Mouse (Mus musculus): Measurements from ENCODE around the gene Rab6b. TPM values are rescaled to one million over a fixed set of nuclear protein-coding genes. Genes with fewer than 3 reads are reported as not detected.

Rab6b gene
- polyA plus RNA-seq, 1 experiment from 2014 or later = 5.5 TPM

DNA sequence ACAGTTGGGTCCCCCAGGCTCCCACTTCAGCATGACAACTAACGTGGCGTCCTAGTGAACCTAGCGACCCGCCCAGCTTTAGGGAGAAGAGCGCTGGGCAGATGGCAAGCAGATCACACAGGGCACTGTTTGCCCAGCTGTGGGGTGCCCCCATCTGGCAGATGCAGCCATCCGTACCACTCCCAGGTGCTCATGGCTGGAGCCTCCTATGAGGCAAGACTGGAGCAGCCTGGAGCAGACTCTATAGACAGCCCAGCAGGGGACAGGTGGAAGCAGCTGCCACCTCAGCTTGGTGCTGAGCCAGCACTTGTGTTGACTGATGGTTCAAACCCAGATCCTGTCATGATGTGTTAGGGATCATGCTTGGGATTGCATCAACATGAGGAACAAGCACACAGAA is 56.5 kb downstream of the Rab6b start:
- no peaks in the 10 kb centered on the region for H3K27me3 ChIP-seq (ENCODE audit: control insufficient read depth, insufficient read depth, low read length)
- WGBS = 79% methylated on average over 6 of the region's 6 CpGs
- no peaks in the 10 kb centered on the region for H3K9me3 ChIP-seq (replicated peaks; ENCODE audit: control insufficient read depth, low read length)
- no peak overlapping the region for H3K4me2 ChIP-seq (ENCODE audit: low read depth, low read length)
- no peak overlapping the region for H3K27ac ChIP-seq (ENCODE audit: low read length)
- ATAC-seq (ENCODE audit: insufficient read depth, low FRiP score) = no peak
- H3K36me3 ChIP-seq (ENCODE audit: control insufficient read depth, insufficient read depth, low read length) = no peaks in the 10 kb centered on the region
- H3K9ac ChIP-seq (ENCODE audit: low read length) = no peak overlapping the region
- no peak overlapping the region for H3K4me3 ChIP-seq (replicated peaks; ENCODE audit: low read length)
- no peaks in the 10 kb centered on the region for H3K4me1 ChIP-seq (ENCODE audit: control insufficient read depth, insufficient read depth, low read length)

DNA sequence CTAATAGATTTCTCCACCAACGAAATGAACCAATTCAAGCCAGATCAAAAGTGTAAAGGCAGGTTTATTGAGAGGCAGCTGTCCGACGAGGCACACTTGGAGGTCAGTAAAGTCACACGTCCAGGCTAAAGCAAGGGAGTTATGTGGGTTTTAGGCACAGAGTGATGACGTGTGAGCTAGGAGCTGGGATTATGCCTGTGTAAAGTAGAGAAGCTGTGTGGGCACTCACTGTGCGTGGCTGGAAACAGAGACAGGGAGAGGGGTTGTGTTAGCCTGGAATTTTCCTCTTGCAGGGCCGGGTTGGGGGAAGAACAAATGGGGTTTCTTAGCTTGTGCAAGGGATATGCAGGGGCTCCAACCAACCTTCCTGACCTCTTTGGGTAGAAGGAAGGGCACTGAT is 57.2 kb downstream of the Rab6b start:
- no peak for ATAC-seq (ENCODE audit: insufficient read depth, low FRiP score)
- Histone ChIP-seq H3K4me2 (ENCODE audit: low read depth, low read length) (no peak overlapping the region), H3K27me3 (ENCODE audit: control insufficient read depth, insufficient read depth, low read length) (no peaks in the 10 kb centered on the region), H3K4me3 (replicated peaks; ENCODE audit: low read length) (no peak overlapping the region), H3K27ac (ENCODE audit: low read length) (no peak overlapping the region), H3K36me3 (ENCODE audit: control insufficient read depth, insufficient read depth, low read length) (no peaks in the 10 kb centered on the region), H3K9ac (ENCODE audit: low read length) (no peak overlapping the region), H3K4me1 (ENCODE audit: control insufficient read depth, insufficient read depth, low read length) (no peaks in the 10 kb centered on the region), H3K9me3 (replicated peaks; ENCODE audit: control insufficient read depth, low read length) (no peaks in the 10 kb centered on the region)
- whole genome bisulfite sequencing = 69% methylated on average over 7 of the region's 7 CpGs

DNA sequence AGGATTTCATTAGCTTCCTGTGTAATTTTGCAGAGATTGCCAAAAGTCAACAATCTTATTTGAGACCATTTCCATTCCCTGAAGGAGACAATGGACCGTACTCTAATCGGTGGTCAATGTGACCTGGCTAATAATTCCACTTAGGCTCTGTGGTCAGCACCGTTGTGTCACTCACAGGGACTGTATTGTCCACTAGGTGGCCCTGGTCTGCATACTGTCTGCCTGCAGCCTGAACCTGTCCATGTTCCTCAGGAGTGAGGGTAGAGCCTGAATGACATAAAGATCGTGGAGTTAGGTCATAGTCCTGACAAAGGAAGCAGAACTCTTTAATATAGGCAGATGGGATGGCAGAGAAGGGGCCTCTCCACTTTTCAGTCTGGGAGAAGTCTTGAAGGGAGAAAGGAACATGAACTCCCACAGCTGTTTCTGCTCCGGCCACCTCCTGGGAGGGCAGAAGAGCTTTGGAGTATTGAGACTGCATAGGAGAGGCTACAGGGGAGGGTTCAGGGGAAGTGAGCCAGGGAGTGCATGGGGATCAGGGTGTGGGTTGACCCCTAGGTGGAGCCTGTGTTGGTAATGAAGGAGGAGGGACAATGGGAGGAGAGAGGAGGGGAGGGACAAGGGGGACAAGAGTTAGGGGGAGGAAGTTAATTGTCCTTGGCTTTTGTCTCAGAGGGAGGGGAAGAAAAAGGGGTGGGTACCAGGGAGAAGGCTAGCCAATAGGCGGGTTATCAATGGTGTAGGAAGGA is 63.4 kb downstream of the Rab6b start:
- Histone ChIP-seq H3K27ac (ENCODE audit: low read length) (no peak overlapping the region), H3K27me3 (ENCODE audit: control insufficient read depth, insufficient read depth, low read length) (no peaks in the 10 kb centered on the region), H3K4me1 (ENCODE audit: control insufficient read depth, insufficient read depth, low read length) (peaks cover under 1% of the 10 kb centered on the region), H3K9me3 (replicated peaks; ENCODE audit: control insufficient read depth, low read length) (no peaks in the 10 kb centered on the region), H3K9ac (ENCODE audit: low read length) (no peak overlapping the region), H3K4me2 (ENCODE audit: low read depth, low read length) (no peak overlapping the region), H3K36me3 (ENCODE audit: control insufficient read depth, insufficient read depth, low read length) (no peaks in the 10 kb centered on the region), H3K4me3 (replicated peaks; ENCODE audit: low read length) (no peak overlapping the region)
- WGBS = 58% methylated on average over 6 of the region's 6 CpGs
- no peak for ATAC-seq (ENCODE audit: insufficient read depth, low FRiP score)

DNA sequence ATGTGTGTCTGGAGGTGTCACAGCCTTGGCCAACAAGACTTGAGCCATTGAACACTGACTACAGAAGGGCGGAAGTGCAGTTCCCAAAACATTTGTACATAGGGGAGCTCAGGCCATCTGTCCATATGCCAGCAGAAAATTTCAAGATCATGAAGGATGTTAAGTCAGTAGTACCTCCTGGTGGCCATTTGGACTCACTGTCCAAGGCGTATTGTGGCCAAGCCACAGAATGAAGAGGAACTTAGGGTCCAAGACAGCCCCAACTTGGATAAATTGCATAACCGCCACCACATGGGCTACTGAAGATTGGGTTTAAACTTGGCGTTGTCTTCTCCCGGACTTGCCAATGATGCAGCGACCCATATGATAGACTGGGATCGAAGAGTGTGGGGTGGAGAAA is 64.1 kb downstream of the Rab6b start:
- H3K4me1 ChIP-seq (ENCODE audit: control insufficient read depth, insufficient read depth, low read length) = peaks cover 8% of the 10 kb centered on the region
- no peaks in the 10 kb centered on the region for H3K27me3 ChIP-seq (ENCODE audit: control insufficient read depth, insufficient read depth, low read length)
- H3K4me2 ChIP-seq (ENCODE audit: low read depth, low read length) = no peak overlapping the region
- no peak overlapping the region for H3K4me3 ChIP-seq (replicated peaks; ENCODE audit: low read length)
- H3K9me3 ChIP-seq (replicated peaks; ENCODE audit: control insufficient read depth, low read length) = no peaks in the 10 kb centered on the region
- no peak for ATAC-seq (ENCODE audit: insufficient read depth, low FRiP score)
- H3K27ac ChIP-seq (ENCODE audit: low read length) = no peak overlapping the region
- no peaks in the 10 kb centered on the region for H3K36me3 ChIP-seq (ENCODE audit: control insufficient read depth, insufficient read depth, low read length)
- H3K9ac ChIP-seq (ENCODE audit: low read length) = no peak overlapping the region
- WGBS = 92% methylated on average over 7 of the region's 7 CpGs

DNA sequence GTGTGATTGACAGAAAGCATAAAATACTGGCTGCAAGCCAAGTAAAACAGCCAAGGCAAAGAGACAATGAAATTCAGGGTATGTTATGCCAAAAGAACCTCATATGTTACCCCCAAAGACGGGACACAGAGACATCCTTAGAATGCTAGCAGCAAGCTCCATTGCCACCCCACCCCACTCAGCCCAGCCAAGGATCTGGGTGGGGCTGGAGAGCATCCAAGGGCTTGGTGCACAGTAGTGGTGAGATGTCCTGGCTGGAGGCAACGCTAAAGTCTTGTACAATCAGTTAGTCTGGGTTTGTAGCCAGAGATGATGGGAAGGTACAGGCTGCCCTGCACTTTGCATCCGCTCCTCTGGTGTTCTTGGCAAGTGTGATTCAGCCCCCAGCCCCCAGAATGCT is 68.7 kb downstream of the Rab6b start:
- Histone ChIP-seq H3K27me3 (ENCODE audit: control insufficient read depth, insufficient read depth, low read length) (no peaks in the 10 kb centered on the region), H3K4me3 (replicated peaks; ENCODE audit: low read length) (peak overlapping the region; percentile 51), H3K4me2 (ENCODE audit: low read depth, low read length) (peak overlapping the region; percentile 71), H3K27ac (ENCODE audit: low read length) (peak overlapping the region; percentile 69), H3K9me3 (replicated peaks; ENCODE audit: control insufficient read depth, low read length) (no peaks in the 10 kb centered on the region), H3K36me3 (ENCODE audit: control insufficient read depth, insufficient read depth, low read length) (no peaks in the 10 kb centered on the region), H3K4me1 (ENCODE audit: control insufficient read depth, insufficient read depth, low read length) (peaks cover 10% of the 10 kb centered on the region), H3K9ac (ENCODE audit: low read length) (peak overlapping the region; percentile 73)
- ATAC-seq (ENCODE audit: insufficient read depth, low FRiP score) = peak; percentile 28; the same call in 1 of the 2 replicates
- 45% methylated on average over 3 of the region's 3 CpGs for WGBS

DNA sequence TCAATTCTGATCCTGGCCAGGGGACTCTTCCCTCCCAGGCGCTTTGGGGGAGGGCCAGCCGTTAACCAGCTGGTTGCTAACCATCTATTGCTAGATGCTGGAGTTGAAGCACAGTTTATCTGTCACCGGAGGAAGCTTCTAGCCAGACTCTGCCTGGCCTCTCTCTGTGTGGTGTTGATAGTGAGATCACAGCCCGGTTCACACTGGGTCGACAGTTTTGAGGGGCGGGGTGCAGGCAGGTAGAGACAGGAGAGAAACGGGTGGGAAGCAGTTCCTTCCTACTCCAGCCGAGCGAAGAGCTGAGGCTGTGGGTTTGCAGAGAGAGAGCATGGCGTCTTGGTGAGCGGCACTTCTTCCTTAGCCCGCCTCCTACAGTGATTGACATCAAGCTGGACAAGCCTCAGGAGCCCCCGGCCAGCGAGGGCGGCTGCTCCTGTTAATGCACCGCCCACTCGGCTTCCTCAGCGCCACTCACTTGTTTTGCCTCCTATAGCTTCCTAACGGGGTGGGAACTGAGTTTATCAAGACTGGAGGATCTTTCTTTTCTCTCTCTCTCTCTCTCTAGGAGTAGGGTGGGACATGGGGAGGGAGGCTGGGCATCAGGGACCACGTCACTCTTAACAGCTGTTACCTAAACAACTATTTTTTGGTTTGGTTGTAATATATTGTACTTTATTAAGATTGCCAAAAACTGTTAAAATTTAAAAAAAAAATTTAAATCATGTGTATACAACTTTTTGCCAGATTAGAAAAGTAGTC is 69.4 kb downstream of the Rab6b start:
- Histone ChIP-seq H3K9ac (ENCODE audit: low read length) (peak overlapping the region; percentile 73), H3K27ac (ENCODE audit: low read length) (peak overlapping the region; percentile 69), H3K9me3 (replicated peaks; ENCODE audit: control insufficient read depth, low read length) (no peaks in the 10 kb centered on the region), H3K4me1 (ENCODE audit: control insufficient read depth, insufficient read depth, low read length) (peaks cover 10% of the 10 kb centered on the region), H3K27me3 (ENCODE audit: control insufficient read depth, insufficient read depth, low read length) (no peaks in the 10 kb centered on the region), H3K4me3 (replicated peaks; ENCODE audit: low read length) (peak overlapping the region; percentile 51), H3K4me2 (ENCODE audit: low read depth, low read length) (peak overlapping the region; percentile 71), H3K36me3 (ENCODE audit: control insufficient read depth, insufficient read depth, low read length) (no peaks in the 10 kb centered on the region)
- ATAC-seq (ENCODE audit: insufficient read depth, low FRiP score) = peak; percentile 91; the same call in 1 of the 2 replicates
- WGBS = 2% methylated on average over 20 of the region's 20 CpGs

DNA sequence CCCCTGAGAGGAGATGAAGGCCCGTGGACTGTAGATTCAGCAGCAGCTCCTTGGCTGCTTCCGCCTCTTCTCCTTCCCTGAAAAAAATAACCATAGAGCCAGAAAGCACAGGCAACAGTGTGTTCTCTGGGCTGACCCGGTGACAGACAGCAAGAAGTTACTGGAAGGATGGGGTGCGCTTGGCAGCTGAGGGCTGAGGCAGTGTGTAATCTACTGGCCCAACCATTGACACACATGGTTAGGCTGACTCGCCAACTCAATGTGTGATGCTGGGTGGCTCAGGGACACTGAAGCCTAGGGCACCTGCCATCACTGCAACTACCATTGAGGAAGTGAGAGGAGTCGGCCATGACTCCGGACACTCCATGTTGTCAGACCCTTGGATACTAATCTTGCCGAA is 70.3 kb downstream of the Rab6b start:
- no peak overlapping the region for H3K4me3 ChIP-seq (replicated peaks; ENCODE audit: low read length)
- no peak overlapping the region for H3K9ac ChIP-seq (ENCODE audit: low read length)
- H3K9me3 ChIP-seq (replicated peaks; ENCODE audit: control insufficient read depth, low read length) = no peaks in the 10 kb centered on the region
- H3K4me2 ChIP-seq (ENCODE audit: low read depth, low read length) = no peak overlapping the region
- no peaks in the 10 kb centered on the region for H3K36me3 ChIP-seq (ENCODE audit: control insufficient read depth, insufficient read depth, low read length)
- peaks cover 10% of the 10 kb centered on the region for H3K4me1 ChIP-seq (ENCODE audit: control insufficient read depth, insufficient read depth, low read length)
- no peaks in the 10 kb centered on the region for H3K27me3 ChIP-seq (ENCODE audit: control insufficient read depth, insufficient read depth, low read length)
- no peak overlapping the region for H3K27ac ChIP-seq (ENCODE audit: low read length)
- 83% methylated on average over 8 of the region's 8 CpGs for WGBS
- no peak for ATAC-seq (ENCODE audit: insufficient read depth, low FRiP score)

DNA sequence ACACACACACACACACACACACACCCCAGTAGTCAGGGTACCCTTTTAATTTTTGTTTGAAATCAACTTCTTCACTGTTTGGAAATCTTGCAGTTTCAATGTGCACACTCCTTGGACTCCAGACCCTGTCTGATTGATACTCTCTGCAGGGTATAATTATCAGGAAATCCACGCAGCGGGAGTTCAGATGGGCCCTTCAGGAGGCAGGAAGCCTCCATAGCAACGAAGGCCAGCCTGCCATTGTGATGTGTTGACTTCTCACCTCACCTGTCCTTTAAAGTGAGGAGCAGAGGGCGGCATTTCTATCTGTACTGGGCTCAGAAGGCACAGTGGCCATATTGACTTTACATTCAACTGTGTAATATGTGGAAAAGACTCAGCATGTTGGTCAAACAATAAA is 73.3 kb downstream of the Rab6b start:
- Histone ChIP-seq H3K4me3 (replicated peaks; ENCODE audit: low read length) (no peak overlapping the region), H3K4me2 (ENCODE audit: low read depth, low read length) (no peak overlapping the region), H3K9me3 (replicated peaks; ENCODE audit: control insufficient read depth, low read length) (no peaks in the 10 kb centered on the region), H3K27ac (ENCODE audit: low read length) (no peak overlapping the region), H3K4me1 (ENCODE audit: control insufficient read depth, insufficient read depth, low read length) (peaks cover 10% of the 10 kb centered on the region), H3K36me3 (ENCODE audit: control insufficient read depth, insufficient read depth, low read length) (0 out of 2 replicates have a peak, but pooled peaks cover 2% of the 10 kb centered on the region), H3K9ac (ENCODE audit: low read length) (no peak overlapping the region), H3K27me3 (ENCODE audit: control insufficient read depth, insufficient read depth, low read length) (no peaks in the 10 kb centered on the region)
- WGBS = 50% methylated on average over 4 of the region's 4 CpGs
- ATAC-seq (ENCODE audit: insufficient read depth, low FRiP score) = no peak

DNA sequence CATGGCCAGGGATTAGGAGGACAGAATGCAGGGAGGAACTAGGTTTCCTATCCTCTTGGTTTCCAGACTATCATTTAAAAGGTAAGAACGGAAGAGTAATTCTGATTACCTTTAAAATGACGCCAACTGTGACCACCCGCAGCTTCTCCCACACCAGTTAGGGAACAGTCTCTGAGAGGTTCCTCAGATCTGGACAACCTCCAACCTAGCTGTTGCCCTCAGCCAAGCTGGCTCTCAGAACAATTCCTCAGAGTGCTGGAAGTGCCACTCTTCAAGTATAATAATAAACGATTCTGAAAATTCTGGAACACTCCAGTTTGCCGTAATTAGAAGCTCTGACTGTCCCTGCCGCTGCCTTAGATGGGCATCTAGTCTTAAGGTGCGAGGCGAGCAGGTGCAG is 74.4 kb downstream of the Rab6b start:
- no peaks in the 10 kb centered on the region for H3K9me3 ChIP-seq (replicated peaks; ENCODE audit: control insufficient read depth, low read length)

More for the DNA sequence above, 74.4 kb downstream of the Rab6b start:
- Histone ChIP-seq H3K4me3 (replicated peaks; ENCODE audit: low read length) (no peak overlapping the region), H3K36me3 (ENCODE audit: control insufficient read depth, insufficient read depth, low read length) (peaks cover 10% of the 10 kb centered on the region), H3K9ac (ENCODE audit: low read length) (no peak overlapping the region), H3K27me3 (ENCODE audit: control insufficient read depth, insufficient read depth, low read length) (no peaks in the 10 kb centered on the region), H3K27ac (ENCODE audit: low read length) (no peak overlapping the region), H3K4me1 (ENCODE audit: control insufficient read depth, insufficient read depth, low read length) (no peaks in the 10 kb centered on the region), H3K4me2 (ENCODE audit: low read depth, low read length) (no peak overlapping the region)
- no peak for ATAC-seq (ENCODE audit: insufficient read depth, low FRiP score)
- 90% methylated on average over 8 of the region's 8 CpGs for WGBS
